Mouse (Mus musculus) layer of hippocampus, adult 9-10 months (tissue): ENCODE measurements around the gene Gnb4.

ENCODE experiments used
- DNase-seq: peaks from one replicate; pipeline ENCODE4 v3.0.0; 2022; ENCODE audit warnings: low spot score

Gene Gnb4

DNA sequence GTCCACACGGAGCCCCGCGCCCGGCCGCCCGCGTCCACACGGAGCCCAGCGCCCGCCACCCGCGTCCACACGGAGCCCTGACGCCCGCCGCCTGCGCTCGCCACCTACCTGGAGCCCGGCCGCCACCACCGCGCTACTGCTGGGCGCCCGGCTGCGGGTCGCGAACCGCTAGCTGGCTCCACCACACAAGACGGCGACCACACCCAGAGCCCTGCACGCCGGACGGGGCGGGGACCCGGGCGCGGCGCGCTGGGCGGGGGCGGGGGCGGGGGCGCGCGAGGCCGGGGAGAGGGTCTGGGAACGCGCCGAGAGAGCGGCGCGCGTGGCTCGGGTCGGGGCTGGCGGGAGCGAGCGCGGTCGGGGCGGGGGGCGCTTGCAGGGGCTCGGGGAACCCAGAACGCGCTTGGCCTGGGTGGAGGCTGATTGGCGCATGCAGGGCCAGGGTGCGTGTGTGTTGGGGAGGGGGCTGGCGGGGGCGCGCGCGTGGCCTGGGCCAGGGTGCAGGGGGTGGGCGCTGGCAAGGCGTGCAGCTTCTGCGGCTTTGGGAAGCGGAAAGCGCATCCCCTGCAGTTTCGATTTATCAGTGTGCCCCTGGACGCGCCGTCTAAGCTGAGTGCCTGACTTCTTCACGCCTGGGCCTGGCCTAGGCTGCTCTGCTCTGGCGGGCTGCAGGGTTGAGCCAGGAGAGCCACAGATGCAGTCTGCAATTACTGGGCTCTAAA, at the start of gene Gnb4:
Gnb4 (minus strand) TSS at position 255 of the 722 bp plus-strand sequence.
- no peak for DNase-seq

DNA sequence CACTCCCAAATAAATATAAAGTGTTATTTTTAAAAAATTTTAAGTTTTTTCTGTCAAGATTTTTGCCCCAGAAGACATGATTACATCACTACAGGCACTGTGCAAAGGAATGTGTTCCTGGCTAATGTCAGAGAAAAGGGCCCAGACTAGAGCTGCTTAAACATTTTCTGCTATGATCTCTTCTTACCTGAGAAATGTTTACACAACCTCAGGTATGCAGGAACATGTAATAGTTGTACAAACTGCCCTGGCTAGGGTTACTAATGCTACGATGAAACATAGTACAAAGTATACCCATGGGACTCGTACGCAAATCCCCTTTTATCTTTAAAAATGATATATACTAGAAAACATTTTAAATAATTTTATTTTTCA, 45.2 kb upstream of the Gnb4 start:
- no peak for DNase-seq

DNA sequence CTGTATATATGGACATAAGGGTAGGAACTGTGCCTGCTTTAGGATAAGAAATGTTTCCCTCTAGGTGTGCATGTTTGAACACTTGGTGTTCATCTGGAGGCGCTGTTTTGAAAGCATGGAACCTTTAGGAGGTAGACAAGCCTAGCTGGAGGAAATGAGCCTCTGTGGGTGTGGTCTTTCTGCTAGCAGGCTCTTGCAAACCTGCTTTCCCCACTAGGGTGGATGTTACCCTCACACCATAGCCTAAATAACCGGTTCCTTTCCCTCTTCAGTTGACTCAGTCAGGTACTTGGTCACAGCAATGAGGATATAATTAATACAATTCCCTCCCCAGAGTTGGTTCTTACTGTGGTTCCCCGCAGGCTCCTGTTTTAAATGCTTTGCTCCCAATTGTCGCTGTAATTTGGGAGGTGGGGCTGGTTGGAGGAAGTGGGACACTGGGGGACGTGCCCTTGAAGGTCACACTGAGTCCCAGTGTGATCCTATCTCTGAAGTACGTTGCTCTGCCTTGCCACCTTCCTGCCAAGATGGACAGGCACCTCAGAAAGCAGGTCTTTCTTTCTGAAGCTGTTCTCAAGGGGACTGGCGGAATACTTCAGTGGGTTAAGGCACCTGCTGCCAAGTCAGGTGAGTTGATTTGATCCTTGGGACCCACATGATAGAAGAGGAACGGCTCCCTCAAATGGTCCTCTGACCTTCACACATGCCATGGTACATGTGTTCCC, 44.6 kb upstream of the Gnb4 start:
- DNase-seq: no peak

DNA sequence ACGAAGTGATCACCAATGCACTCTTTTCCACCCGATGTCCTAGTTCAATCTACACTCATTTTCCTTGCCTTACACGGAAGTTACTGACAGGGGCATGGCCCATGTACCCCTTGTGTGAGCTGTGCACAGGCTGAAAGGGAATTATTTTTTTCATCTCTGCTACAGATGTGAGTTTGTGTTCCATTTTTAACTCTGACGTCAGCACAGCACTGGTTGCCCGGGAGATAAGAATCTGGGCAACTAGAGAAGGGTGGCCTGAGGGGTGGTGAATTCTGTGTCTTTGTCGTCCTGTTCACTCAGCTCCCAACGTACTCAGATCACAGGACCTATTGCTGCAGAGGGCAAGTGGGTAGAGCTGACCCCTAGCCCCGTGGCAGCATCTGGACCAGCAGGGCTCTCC, 43.9 kb upstream of the Gnb4 start:
- DNase-seq: no peak

DNA sequence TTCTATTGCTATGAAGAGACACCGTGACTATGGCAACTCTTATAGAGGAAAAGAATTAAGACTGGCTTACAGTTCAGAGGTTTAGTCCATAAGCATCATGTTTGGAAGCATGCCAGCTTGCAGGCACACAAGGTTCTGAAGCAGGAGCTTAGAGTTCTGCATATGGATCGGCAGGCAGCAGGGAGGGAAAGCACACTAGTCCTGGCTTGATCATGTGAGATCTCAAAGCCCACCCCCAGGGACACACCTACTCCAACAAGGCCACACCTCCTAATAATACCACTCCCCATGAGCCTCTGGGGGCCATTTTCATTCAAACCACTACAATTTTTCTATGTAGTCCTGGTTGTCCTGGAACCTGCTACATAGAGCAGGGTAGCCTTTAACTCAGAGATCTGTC, 43.1 kb upstream of the Gnb4 start:
- no peak for DNase-seq

DNA sequence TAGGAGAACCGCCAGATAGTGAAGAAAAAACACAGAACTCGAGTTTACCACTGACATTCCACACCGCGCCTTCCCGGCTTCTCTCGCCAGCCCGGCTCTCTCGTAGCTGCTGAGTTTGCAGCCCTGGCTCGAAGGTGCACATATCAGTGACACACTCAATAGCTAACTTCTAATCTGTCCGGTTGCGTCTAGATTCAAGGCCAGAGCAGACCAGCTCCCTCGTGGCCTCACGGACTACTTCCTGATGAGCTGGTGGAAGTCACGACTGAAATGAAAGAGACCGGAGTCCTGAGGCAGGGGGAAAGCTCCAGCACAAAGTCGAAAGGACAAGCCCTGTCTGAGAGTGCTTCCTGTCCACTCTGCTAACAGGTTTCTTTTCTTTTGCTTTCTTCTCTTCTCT, 42.4 kb upstream of the Gnb4 start:
- no peak for DNase-seq

DNA sequence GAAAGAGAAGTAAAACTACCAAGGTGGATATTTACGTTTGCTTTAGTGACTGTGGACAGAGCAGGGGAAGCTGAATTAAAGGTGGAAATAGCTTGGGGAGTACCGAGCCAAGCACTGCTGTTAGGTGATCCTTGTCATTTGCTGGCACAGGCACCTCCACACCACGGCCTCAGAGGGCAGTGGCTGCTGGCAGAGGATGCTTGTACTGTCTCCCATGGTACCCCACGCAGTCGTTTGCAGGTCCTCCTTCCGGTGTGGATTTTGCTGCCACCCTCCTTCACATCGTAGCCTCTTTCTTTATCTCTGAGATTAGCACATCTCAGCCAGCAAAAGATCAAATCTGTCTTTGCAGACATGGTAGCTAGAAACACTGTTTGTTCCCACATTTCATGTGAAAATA, 42.0 kb upstream of the Gnb4 start:
- no peak for DNase-seq

DNA sequence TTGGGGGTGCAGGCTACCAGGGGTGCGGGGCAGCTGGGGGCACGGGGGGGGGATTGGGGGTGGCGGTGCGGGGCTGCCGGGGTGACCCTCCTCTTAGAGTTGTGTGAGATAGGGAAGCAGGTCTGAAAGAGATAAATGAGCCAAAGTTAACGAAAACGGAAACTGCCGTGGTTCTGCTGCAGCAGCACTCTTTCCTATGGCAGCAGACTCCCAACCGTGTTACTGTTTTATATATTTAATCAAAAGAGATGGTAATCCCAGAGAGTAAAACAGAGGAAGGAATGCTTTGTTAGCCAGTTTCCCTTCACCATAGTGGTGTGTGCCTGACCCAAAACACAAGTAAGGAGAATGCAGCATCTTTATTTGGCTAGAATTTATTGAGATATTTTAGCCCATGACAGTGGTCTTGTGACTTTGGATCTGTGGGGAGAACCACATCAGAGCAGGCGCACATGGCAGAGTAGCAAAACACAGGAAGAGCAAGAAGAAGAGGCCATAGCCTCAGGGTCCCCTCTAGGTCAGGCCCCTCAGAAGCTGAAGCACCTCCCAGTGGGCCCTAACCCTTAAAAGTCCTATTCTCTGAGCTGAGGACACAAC, 40.1 kb upstream of the Gnb4 start:
- DNase-seq: no peak

DNA sequence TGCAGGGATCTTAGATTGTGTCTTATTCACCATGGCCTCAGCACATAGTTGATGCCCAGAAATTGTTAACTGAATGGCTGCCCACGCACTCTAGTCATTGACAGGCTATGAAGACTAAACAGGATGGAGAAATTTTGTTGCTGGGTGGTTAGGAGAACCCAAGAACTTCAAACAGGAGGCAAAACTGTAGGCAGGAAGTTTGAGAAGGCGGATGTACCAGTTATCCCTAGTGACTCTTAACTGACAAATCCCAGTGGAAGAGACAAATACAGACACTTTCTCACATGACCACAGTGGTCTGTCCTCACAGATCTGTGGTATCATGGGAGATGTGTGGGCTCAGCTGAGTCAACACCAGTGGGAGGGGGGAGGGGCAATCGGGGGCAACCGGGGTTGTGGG, 39.6 kb upstream of the Gnb4 start:
- DNase-seq: no peak

DNA sequence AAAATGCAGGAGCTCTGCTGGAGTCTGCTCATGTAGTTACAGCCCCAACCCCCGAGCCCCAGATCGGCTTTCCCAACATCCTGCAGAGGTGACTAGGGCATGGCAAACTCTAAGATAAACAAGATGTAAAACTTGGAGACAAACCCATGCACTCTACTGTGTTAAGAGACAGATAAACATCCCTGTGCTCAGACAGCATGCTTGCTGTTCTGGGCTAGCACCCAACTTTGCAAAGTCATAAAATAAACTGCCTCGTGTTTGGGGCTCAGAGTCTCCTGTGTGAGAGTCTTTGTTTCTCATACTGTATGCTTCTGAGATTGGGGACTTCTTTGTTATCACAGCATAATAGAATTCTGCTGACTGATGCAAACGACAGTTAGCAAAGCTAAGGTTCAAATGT, 36.4 kb upstream of the Gnb4 start:
- no peak for DNase-seq

DNA sequence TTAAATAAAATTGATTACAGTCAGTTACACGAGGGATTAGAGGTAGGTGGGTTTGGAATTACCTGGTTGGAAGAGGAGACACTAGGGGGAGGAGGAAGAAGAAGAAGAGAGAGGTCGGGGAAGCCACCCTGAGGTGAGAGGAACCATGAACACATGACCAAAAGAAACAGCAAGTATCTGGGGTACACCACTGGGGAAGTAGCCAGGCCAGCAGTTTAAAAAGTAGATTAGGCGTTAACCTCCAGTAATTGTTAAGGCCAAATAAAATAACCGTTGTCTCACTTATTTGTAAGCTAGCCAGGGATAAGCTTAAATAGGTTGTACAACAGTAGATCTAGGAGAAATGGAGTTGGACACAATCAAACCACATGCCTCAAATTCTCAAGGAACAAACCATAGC, 32.9 kb upstream of the Gnb4 start:
- no peak for DNase-seq

DNA sequence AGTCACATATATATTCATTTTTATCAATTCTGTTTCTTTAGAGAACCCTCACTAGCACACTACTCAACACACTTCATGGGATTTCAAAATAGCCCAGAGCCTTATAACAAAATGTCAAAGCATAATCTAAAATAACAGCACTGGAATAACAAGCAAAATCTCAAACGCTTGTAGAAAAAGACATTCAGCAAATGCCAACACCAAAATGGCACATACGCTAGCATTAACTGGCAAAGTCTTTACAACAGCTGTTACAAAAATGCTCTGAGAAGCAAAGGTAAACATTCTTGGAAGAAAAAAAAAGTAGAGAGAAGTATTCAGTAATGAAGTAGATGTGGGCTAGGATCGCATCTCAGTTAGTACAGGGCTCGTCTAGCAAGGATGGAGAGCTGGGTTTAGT, 30.5 kb upstream of the Gnb4 start:
- DNase-seq: no peak

DNA sequence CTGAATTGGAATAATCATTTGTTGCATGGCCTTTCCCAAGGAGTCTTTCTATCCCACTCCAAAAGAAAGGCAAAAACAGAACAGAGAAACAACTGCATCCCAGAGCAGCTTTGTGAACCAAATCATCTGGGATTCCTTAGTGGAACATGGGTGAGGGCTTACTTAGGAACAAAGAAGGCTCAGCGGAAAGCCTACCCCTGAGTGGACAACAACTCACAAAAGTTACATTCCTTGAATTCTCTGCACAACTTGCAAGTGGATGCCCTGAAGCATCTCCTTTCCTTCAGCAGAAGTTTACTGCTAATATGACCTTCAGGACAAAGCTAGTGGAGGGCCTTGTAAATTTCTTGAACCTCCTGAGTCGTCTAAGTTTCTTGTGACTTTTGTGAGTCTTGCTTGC, 28.4 kb upstream of the Gnb4 start:
- no peak for DNase-seq

DNA sequence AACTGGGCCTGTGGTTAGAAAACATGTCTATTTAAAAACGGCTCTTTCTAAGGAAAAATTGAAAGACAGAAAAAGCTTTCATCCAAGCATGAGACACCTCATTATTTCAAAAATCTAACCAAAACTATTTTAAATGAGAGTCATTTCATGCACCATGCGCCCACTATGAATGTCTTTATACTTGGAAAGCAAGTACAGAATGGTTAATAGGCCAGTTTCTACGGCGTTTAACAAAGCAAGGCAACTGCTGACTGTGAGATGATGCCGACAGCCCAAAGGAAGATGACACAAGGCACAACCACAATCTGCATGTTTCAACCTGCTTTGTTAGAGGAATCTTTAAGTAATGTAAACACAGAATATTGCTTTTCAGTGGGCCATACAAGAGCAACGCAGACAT, 25.7 kb upstream of the Gnb4 start:
- DNase-seq: no peak

DNA sequence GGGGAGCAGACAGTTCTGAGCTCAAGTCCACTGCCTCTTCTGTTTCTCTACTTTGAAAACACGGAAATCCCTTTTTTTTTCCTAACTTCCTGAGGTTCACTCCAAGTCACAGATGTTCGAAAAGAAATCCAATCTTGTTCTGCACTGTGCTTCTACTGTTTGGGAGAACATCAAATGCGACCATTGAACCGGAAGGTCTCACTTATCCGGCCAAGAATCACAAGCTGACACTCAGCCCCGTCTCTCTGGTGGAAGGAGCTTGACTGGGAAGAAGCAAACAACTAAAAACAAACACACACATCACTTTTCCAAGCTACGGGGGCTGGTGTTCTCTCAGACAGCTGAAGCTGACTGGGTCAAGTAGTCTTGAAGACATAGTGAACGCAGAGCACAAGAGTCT, 21.9 kb upstream of the Gnb4 start:
- DNase-seq: no peak

DNA sequence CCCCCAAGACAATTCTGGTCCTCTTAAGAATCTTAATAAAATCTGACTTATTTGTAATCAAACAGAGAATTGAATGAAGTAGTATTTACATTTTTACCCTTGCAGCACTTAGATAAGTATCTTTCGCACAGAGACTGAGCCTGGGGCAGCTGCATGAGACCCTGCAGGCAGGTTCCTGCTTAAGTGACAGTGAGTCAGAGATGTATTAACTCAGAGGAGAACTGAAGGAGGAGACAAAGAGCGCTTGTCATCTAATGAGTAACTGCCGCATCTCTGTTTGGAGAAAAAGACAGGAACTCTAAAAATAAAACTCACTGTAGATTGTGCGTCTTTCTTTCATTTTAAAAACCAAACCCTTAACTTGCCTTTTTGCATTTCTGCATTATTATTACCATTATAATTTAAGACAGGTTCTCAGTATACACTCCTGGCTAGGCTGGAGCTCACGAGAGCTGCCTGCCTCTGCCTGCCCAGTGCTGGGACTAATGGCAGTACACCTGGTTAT, 16.4 kb upstream of the Gnb4 start:
- DNase-seq: no peak

DNA sequence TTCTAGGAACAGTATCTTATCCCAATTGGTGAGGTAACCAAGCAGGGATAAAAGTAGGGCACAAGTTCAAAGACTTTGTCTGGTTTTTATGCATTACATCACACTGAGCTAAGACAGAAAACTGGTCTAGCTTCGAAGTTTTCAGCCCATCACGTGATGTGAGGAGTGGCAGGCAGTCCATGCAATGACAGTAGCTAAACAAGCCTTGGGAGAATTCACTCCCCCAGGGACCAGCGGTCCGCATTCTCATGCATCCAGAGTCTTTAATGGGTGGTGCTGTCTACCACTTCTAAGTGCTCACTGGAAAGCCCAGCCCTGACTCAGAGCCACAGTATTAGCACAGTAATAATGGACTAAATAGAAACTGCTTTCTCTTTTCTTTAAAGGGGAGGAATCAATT, 13.8 kb upstream of the Gnb4 start:
- DNase-seq: no peak

DNA sequence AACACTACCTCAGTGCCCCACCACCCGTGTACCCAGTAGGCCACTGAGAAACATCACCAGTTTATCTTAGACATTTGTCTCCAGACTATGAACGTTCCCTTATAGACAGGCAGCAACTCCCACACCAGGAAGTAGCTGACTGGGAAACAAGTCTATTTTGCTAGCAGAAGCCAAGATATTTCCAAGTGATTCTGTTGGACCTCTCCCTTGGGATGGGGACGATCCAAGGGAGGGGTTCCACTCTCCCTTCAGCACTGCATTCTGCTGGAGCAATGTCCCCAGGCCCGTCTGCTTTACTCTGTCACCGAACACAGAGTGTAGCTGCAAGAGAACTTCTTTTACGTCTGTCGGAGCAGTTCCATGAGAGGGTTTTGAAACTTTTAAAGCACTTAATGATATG, 11.8 kb upstream of the Gnb4 start:
- DNase-seq: no peak

DNA sequence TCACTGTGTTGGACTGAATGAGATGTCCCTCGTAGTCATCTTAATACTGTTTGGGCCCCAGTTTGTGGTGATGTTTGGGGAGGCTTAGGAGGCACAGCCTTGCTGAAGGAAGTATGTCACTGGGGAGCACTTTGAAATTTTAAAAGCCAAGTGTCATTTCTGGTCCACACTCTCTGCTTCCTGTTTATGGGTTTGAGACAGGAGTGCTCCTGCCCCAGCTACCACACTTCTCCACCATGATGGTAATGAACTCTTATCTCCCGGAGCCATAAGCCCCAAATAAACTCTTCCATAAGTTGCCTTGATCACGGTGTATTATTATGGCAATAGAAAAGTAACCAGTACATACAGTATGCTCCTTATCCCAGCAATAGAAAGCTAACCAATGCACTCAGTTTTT, 5.7 kb upstream of the Gnb4 start:
- no peak for DNase-seq

DNA sequence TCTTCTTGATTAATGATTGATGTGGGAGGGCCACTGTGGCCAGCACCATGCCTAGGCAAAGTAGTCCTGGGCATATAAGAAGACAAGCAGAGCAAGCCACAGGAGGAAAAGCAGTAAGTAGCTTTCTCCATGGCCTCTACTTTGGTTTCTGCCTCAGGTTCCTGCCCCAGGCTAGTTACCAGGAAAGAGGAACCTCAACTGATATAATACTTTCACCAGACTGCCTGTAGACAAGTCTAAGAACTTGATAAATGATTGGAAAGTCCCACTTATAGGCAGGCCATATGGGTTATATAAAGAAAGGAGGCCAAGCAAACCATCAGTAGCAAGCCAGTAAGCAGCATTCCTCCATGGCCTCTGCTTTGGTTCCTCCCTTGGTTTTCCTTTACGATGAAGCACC, 5.3 kb upstream of the Gnb4 start:
- no peak for DNase-seq

DNA sequence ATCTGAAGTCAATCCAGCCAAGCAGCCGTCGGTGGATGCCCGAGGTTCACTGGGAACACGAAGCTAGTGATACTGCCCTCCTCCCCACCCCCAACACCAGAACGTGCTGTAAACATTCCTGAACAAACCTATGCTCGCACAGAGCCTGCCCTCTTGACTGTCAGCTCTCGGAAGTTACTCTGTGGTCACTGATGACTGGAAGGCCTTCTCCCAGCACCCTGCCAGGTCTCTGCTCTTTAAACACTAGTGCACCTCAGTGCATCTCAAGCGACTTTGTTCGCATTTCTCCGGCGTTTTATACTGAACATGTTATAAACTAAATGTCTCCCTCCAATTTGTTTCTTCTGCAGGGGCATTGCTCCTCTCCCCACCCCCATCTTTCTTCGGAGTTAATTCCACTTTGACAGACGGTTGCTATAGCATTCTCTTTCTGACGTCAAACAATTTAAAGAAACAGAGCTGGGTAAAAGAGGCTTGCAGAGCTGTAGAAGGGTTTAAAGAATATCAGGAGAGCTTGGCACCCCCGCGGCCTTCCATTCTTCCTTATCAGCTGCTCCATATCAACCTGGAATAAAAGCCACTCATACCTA, 763 bp upstream of the Gnb4 start:
- DNase-seq: no peak

DNA sequence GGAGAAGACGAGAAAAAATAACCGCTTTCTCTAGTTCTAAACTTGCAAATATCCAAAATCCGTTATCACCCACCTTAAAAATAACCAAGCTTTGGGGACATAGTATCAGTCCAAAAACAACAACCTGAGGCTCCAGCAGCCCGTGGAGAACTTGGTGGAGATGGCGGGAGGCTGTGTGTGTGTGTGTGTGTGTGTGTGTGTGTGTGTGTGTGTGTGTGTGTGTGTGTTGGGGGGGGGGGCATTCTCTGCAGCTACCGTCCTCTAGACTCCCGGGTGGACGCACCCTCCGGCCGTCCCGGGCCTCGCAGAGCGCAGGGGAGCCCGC, 417 bp downstream of the Gnb4 start:
- DNase-seq: no peak

DNA sequence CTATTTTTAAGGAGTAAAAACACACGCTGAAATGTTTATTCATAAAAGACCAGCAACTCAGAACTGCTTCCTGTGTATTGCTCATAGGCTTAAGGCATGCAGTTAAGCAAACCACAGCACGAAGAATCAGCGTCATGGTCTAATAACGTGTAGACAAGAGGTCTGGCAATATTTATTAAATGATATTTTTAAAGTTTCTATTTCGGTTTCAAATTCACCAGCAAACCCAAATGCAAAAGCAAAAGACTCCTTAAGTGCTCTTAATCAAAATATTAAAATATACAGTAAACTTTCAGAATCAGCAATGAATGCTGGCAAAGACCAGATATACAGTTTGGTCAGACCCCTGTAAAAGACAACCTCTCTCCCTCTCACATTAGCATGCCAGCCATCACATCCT, 1.0 kb downstream of the Gnb4 start:
- no peak for DNase-seq
